Mouse (Mus musculus): ENCODE data around the gene Slf1.
"Not testable (repeated sequence)": the region's sequence is repeated elsewhere in the genome, so short reads cannot be mapped to it uniquely, and the experiment has no call there.

GRCm38 (mm10) chr13:77092876-77093275 is 42.4 kb downstream of the Slf1 start:
- not testable (repeated sequence) for TF ChIP-seq ZC3H11A (IDR thresholded peaks at IDR 0.05; ENCODE audit: borderline replicate concordance, low read depth, low read length); MAFK (IDR thresholded peaks at IDR 0.05; ENCODE audit: insufficient read depth, low read depth, low read length); ZNF384 (IDR thresholded peaks at IDR 0.05; ENCODE audit: low read depth, low read length); HCFC1 (IDR thresholded peaks at IDR 0.05; ENCODE audit: borderline replicate concordance, insufficient read depth, low read length)
